Mouse (Mus musculus): Measurements from ENCODE around the gene Tex13b. TPM values are rescaled to one million over a fixed set of nuclear protein-coding genes. Genes with fewer than 3 reads are reported as not detected.
"Not testable (repeated sequence)": the region's sequence is repeated elsewhere in the genome, so short reads cannot be mapped to it uniquely, and the experiment has no call there.

The Tex13b gene
- polyA plus RNA-seq (2012; rRNA removed), result not detected in 2 replicates

- no peak for DNase-seq (ENCODE audit: low read depth)
- no peak for TF ChIP-seq CTCF (IDR thresholded peaks at IDR 0.05; ENCODE audit: borderline replicate concordance, extremely low read depth, insufficient read depth, insufficient read length)
- TF ChIP-seq POLR2A (IDR thresholded peaks at IDR 0.05; ENCODE audit: borderline replicate concordance, extremely low read depth, insufficient read depth, insufficient read length, poor library complexity, severe bottlenecking), result no peak
Observed at GRCm38 (mm10) chrX:140813312-140814006, at the start of gene Tex13b. Gene Tex13b, minus strand, starts transcription at chrX:140813433.

DNA sequence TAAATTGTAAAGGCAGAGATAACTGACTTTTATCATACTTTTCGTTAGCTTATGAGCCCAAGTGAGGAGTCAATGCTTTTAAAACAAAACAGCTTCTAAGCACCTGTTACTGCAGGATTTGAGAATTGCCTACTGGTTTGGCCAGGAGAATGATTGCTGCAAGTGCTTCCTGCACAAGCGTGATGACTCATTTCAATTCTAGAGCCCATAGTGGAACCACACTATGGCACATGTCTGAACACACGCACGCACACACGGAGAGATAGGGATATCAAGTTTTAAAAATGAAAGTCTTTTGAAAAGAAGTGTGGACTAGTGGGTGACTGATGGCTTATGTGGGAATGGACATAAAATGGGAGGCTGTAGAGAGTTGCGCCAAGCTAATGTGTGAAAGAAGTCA is 49.5 kb upstream of the Tex13b start:
- no peak for DNase-seq (ENCODE audit: low read depth)
- no peak for TF ChIP-seq POLR2A (IDR thresholded peaks at IDR 0.05; ENCODE audit: borderline replicate concordance, extremely low read depth, insufficient read depth, insufficient read length, poor library complexity, severe bottlenecking)
- TF ChIP-seq CTCF (IDR thresholded peaks at IDR 0.05; ENCODE audit: borderline replicate concordance, extremely low read depth, insufficient read depth, insufficient read length), result no peak

DNA sequence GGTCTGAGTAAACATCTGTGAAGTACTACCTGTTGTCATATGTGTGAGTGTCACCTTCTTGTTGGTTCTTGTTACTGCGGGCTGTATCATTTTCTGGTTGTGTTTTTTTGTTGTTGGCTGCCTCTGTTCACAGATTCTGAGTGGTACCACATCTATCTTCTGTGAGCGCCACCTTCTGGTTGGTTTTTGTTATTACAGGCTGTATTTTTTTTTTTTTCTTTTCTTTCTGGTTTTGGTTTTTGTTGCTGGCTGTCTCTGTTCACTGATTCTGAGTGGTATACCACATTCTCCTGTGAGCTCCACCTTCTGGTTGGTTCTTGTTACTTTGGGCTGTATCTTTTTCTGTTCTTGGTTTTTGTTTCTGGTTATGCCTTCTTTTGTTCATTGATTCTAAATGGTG is 44.2 kb upstream of the Tex13b start:
- no peak for TF ChIP-seq POLR2A (IDR thresholded peaks at IDR 0.05; ENCODE audit: borderline replicate concordance, extremely low read depth, insufficient read depth, insufficient read length, poor library complexity, severe bottlenecking)
- TF ChIP-seq CTCF (IDR thresholded peaks at IDR 0.05; ENCODE audit: borderline replicate concordance, extremely low read depth, insufficient read depth, insufficient read length), result peak; percentile 36; the same call in 1 of the 2 replicates
- DNase-seq (ENCODE audit: low read depth), result peak; percentile 29

- DNase-seq (ENCODE audit: low read depth), result peak; percentile 6
Observed at GRCm38 (mm10) chrX:140857040-140857439, 43.8 kb upstream of the Tex13b start.

GRCm38 (mm10) chrX:140854561-140854960 is 41.3 kb upstream of the Tex13b start:
- TF ChIP-seq CTCF (IDR thresholded peaks at IDR 0.05; ENCODE audit: borderline replicate concordance, extremely low read depth, insufficient read depth, insufficient read length), result no peak

GRCm38 (mm10) chrX:140845401-140845800 is 32.2 kb upstream of the Tex13b start:
- TF ChIP-seq CTCF (IDR thresholded peaks at IDR 0.05; ENCODE audit: borderline replicate concordance, extremely low read depth, insufficient read depth, insufficient read length), result peak; percentile 14; the same call in 1 of the 2 replicates
- not testable (repeated sequence) for DNase-seq (ENCODE audit: low read depth)

More at GRCm38 (mm10) chrX:140854561-140854960, 41.3 kb upstream of the Tex13b start:
- DNase-seq (ENCODE audit: low read depth), result no peak

DNA sequence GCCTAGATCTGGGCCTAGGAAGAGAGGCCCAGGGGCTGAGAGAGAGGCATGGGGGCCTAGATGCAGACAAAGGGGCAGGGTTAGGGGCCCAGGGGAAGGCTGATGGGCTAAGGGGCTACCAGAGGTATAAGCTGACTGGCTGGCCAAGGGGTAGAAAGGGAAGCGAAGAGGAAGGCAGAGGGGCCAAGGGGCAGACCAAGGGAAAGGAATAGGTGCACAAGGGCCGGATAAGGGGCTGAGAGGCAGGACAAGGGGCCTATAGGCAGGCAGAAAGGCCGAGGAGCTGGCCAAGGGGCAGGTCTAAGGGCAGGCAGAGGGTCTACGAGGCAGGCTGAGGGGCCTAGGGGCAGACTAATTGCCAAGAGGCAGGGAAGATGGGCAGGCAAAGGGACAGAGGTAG is 26.7 kb upstream of the Tex13b start:
- DNase-seq (ENCODE audit: low read depth), result no peak
- TF ChIP-seq POLR2A (IDR thresholded peaks at IDR 0.05; ENCODE audit: borderline replicate concordance, extremely low read depth, insufficient read depth, insufficient read length, poor library complexity, severe bottlenecking) (no peak), CTCF (IDR thresholded peaks at IDR 0.05; ENCODE audit: borderline replicate concordance, extremely low read depth, insufficient read depth, insufficient read length) (no peak)

- no peak for TF ChIP-seq POLR2A (IDR thresholded peaks at IDR 0.05; ENCODE audit: borderline replicate concordance, extremely low read depth, insufficient read depth, insufficient read length, poor library complexity, severe bottlenecking)
- no peak for TF ChIP-seq CTCF (IDR thresholded peaks at IDR 0.05; ENCODE audit: borderline replicate concordance, extremely low read depth, insufficient read depth, insufficient read length)
- DNase-seq (ENCODE audit: low read depth), result no peak
Observed at GRCm38 (mm10) chrX:140838077-140838476, 24.8 kb upstream of the Tex13b start.

- peak; percentile 32 for DNase-seq (ENCODE audit: low read depth)
- no peak for TF ChIP-seq CTCF (IDR thresholded peaks at IDR 0.05; ENCODE audit: borderline replicate concordance, extremely low read depth, insufficient read depth, insufficient read length)
- no peak for TF ChIP-seq POLR2A (IDR thresholded peaks at IDR 0.05; ENCODE audit: borderline replicate concordance, extremely low read depth, insufficient read depth, insufficient read length, poor library complexity, severe bottlenecking)
Observed at GRCm38 (mm10) chrX:140831706-140832105, 18.5 kb upstream of the Tex13b start.

- no peak for TF ChIP-seq CTCF (IDR thresholded peaks at IDR 0.05; ENCODE audit: borderline replicate concordance, extremely low read depth, insufficient read depth, insufficient read length)
- TF ChIP-seq POLR2A (IDR thresholded peaks at IDR 0.05; ENCODE audit: borderline replicate concordance, extremely low read depth, insufficient read depth, insufficient read length, poor library complexity, severe bottlenecking), result no peak
- no peak for DNase-seq (ENCODE audit: low read depth)
Observed at GRCm38 (mm10) chrX:140822295-140822694, 9.1 kb upstream of the Tex13b start.

- no peak for DNase-seq (ENCODE audit: low read depth)
- TF ChIP-seq CTCF (IDR thresholded peaks at IDR 0.05; ENCODE audit: borderline replicate concordance, extremely low read depth, insufficient read depth, insufficient read length) (no peak), POLR2A (IDR thresholded peaks at IDR 0.05; ENCODE audit: borderline replicate concordance, extremely low read depth, insufficient read depth, insufficient read length, poor library complexity, severe bottlenecking) (no peak)
Observed at GRCm38 (mm10) chrX:140805340-140805739, 7.9 kb downstream of the Tex13b start.

- peak; percentile 3 for DNase-seq (ENCODE audit: low read depth)
Observed at GRCm38 (mm10) chrX:140769794-140770193, 43.4 kb downstream of the Tex13b start.

More at GRCm38 (mm10) chrX:140769794-140770193, 43.4 kb downstream of the Tex13b start:
- TF ChIP-seq CTCF (IDR thresholded peaks at IDR 0.05; ENCODE audit: borderline replicate concordance, extremely low read depth, insufficient read depth, insufficient read length) (no peak), POLR2A (IDR thresholded peaks at IDR 0.05; ENCODE audit: borderline replicate concordance, extremely low read depth, insufficient read depth, insufficient read length, poor library complexity, severe bottlenecking) (no peak)

Other genes starting within 250 kb of the Tex13b start
- gene Tsc22d3, start 212.8 kb downstream of the Tex13b start, polyA plus RNA-seq (2012; rRNA removed), result 44.5 and 51.3 TPM in 2 replicates
- 7.3 and 12.2 TPM in 2 replicates for gene Mid2, start 148.8 kb downstream of the Tex13b start, polyA plus RNA-seq (2012; rRNA removed)
- not detected in 2 replicates for gene Vsig1, start 94.2 kb upstream of the Tex13b start, polyA plus RNA-seq (2012; rRNA removed)
- gene Psmd10, start 143.3 kb upstream of the Tex13b start, polyA plus RNA-seq (2012; rRNA removed), result 18.5 and 19.4 TPM in 2 replicates
- 12.0 and 12.5 TPM in 2 replicates for gene Atg4a, start 143.5 kb upstream of the Tex13b start, polyA plus RNA-seq (2012; rRNA removed)